Comparison of ENCODE assay signal across 13 mouse cellular contexts in genomic region chr4:32939521-32939920, GRCm38 (mm10). TPM values are rescaled to one million over a fixed set of nuclear protein-coding genes. Genes with fewer than 3 reads are reported as not detected.
A peak's percentile ranks its signal among the peaks of the same experiment; 100 is the strongest.
DNase-seq lines count a peak whose midpoint lies in the region; ATAC-seq and TF ChIP-seq lines count a peak whose summit lies in the region.
"Had no signal": no experiment of that assay in that cellular context is flagged by ENCODE, and none has a peak within 500 bp of the region (broad histone marks: within the 10 kb centered on the region; RNA-seq: fewer than 3 reads in every experiment).

No protein-coding gene starts in this region.

- peak; percentile 9 for DNase-seq in adrenal gland, postnatal 10 days
- no peak for DNase-seq in adrenal gland, postnatal 36 days
- no peak for DNase-seq in neural tube, embryonic 10.5 days (ENCODE audit: extremely low spot score, low spot score)
- no peak for DNase-seq in lung, postnatal 36 days
- no peak for DNase-seq in adrenal gland, adult 8-10 months
- DNase-seq: cerebellum, adult 2 months; liver, postnatal 0 days; thymus, adult 2 months had no signal

- H3K9me3 ChIP-seq in neural tube, embryonic 15.5 days (replicated peaks): no peaks in the 10 kb centered on the region
- H3K9me3 ChIP-seq in forebrain, embryonic 15.5 days: no peaks in the 10 kb centered on the region
- H3K9me3 ChIP-seq: heart, embryonic 15.5 days; limb, embryonic 12.5 days had no signal

- 0 out of 2 replicates have a peak, but pooled peaks have one; percentile 35 for ATAC-seq in neural tube, embryonic 15.5 days (ENCODE audit: low FRiP score)
- peak; percentile 80 for ATAC-seq in forebrain, embryonic 15.5 days (replicated peaks)
- ATAC-seq: liver, postnatal 0 days had no signal

- H3ac ChIP-seq in myocyte (ENCODE audit: control insufficient read depth, insufficient read length): no peak overlapping the region

- no peaks in the 10 kb centered on the region for H3K79me2 ChIP-seq in myocyte (ENCODE audit: control insufficient read depth, insufficient read depth)

- no peaks in the 10 kb centered on the region for H3K27me3 ChIP-seq in neural tube, embryonic 15.5 days (replicated peaks)
- no peaks in the 10 kb centered on the region for H3K27me3 ChIP-seq in forebrain, embryonic 15.5 days
- no peaks in the 10 kb centered on the region for H3K27me3 ChIP-seq in myocyte (ENCODE audit: control insufficient read depth, insufficient read depth, insufficient read length)
- H3K27me3 ChIP-seq: heart, embryonic 15.5 days; limb, embryonic 12.5 days had no signal

- no peaks in the 10 kb centered on the region for H3K4me1 ChIP-seq in neural tube, embryonic 15.5 days
- H3K4me1 ChIP-seq in forebrain, embryonic 15.5 days: peaks cover 23% of the 10 kb centered on the region

- H3K9ac ChIP-seq in neural tube, embryonic 15.5 days (replicated peaks): no peak overlapping the region
- no peak overlapping the region for H3K9ac ChIP-seq in forebrain, embryonic 15.5 days (replicated peaks)
- H3K9ac ChIP-seq: heart, embryonic 15.5 days; limb, embryonic 12.5 days; liver, postnatal 0 days had no signal

- H3K4me2 ChIP-seq in neural tube, embryonic 15.5 days: no peak overlapping the region
- no peak overlapping the region for H3K4me2 ChIP-seq in forebrain, embryonic 15.5 days (replicated peaks)
- H3K4me2 ChIP-seq in myocyte (ENCODE audit: low read depth): peak overlapping the region; percentile 18
- H3K4me2 ChIP-seq: heart, embryonic 15.5 days; limb, embryonic 12.5 days had no signal

- WGBS in neural tube, embryonic 15.5 days: 50% methylated on average over 4 of the region's 4 CpGs
- 8% methylated on average over 4 of the region's 4 CpGs for WGBS in forebrain, embryonic 15.5 days

- H3K4me3 ChIP-seq in neural tube, embryonic 15.5 days (replicated peaks): no peak overlapping the region
- no peak overlapping the region for H3K4me3 ChIP-seq in forebrain, embryonic 15.5 days
- no peak overlapping the region for H3K4me3 ChIP-seq in myocyte
- H3K4me3 ChIP-seq: heart, embryonic 15.5 days; limb, embryonic 12.5 days had no signal

- TF ChIP-seq POLR2A in myocyte (IDR thresholded peaks at IDR 0.05; ENCODE audit: insufficient read length, low read depth): no peak

- H3K36me3 ChIP-seq in neural tube, embryonic 15.5 days: no peaks in the 10 kb centered on the region
- no peaks in the 10 kb centered on the region for H3K36me3 ChIP-seq in forebrain, embryonic 15.5 days
- H3K36me3 ChIP-seq in myocyte (ENCODE audit: control insufficient read depth, insufficient read depth): no peaks in the 10 kb centered on the region
- H3K36me3 ChIP-seq: heart, embryonic 15.5 days; limb, embryonic 12.5 days had no signal

- peak overlapping the region; percentile 18; the same call in 1 of the 2 replicates for H3K27ac ChIP-seq in neural tube, embryonic 15.5 days (replicated peaks)
- H3K27ac ChIP-seq in forebrain, embryonic 15.5 days (replicated peaks): peak overlapping the region; percentile 83
- H3K27ac ChIP-seq: heart, embryonic 15.5 days; limb, embryonic 12.5 days had no signal

TF ChIP-seq in myocyte, 11 proteins besides CTCF, POLR2A, EP300 and RAD21:
- no peak for TF ChIP-seq MAX (IDR thresholded peaks at IDR 0.05; ENCODE audit: low read depth)

RNA-seq across cellular contexts. Expression of gene Ankrd6, which starts 11.1 kb away (rescaled TPM):
- 1 to 10 TPM; 4.8 to 5.4 TPM for total RNA-seq in adrenal gland, postnatal 10 days (2021)
- 1 to 10 TPM; 1.6 to 3.1 TPM for total RNA-seq in adrenal gland, postnatal 36 days (2021)
- 21.0 and 23.7 TPM in 2 replicates for polyA plus RNA-seq in neural tube, embryonic 15.5 days (2015; fragmentation: Nextera tagmentation; extraction: Ambion mirVana)
- polyA plus RNA-seq in forebrain, embryonic 15.5 days (2015; fragmentation: Nextera tagmentation; extraction: Ambion mirVana): 35.9 and 36.0 TPM in 2 replicates
- 0.31 TPM for polyA plus RNA-seq in myocyte (2012; fragmentation: generic; extraction: Trizol)
- total RNA-seq in adrenal gland, adult 8-10 months (2022): 10 to 100 TPM in 1 of 4 experiments, 1 to 10 TPM in 3; 2.8 to 10.6 (median 4.9) TPM

RNA-seq across cellular contexts. Expression of gene Rragd, which starts 43.3 kb away (rescaled TPM):
- 10 to 100 TPM in 1 of 2 experiments, 1 to 10 TPM in 1; 7.4 to 11.0 TPM for total RNA-seq in adrenal gland, postnatal 10 days (2021)
- total RNA-seq in adrenal gland, postnatal 36 days (2021): 1 to 10 TPM; 7.9 to 10.0 TPM
- 41.2 and 44.6 TPM in 2 replicates for polyA plus RNA-seq in neural tube, embryonic 15.5 days (2015; fragmentation: Nextera tagmentation; extraction: Ambion mirVana)
- 23.7 and 26.6 TPM in 2 replicates for polyA plus RNA-seq in forebrain, embryonic 15.5 days (2015; fragmentation: Nextera tagmentation; extraction: Ambion mirVana)
- 7.9 TPM for polyA plus RNA-seq in myocyte (2012; fragmentation: generic; extraction: Trizol)
- total RNA-seq in adrenal gland, adult 8-10 months (2022): 10 to 100 TPM; 10.2 to 16.4 (median 13.9) TPM
